Mouse (Mus musculus): ENCODE measurements around the gene Jph3.

Gene Jph3

GRCm38 (mm10) chr8:121730170-121730569 lies 747 bp downstream of the Jph3 start:
- DNase-seq (ENCODE audit: low spot score) = no peak

- DNase-seq (ENCODE audit: low spot score) = no peak
Observed at GRCm38 (mm10) chr8:121730646-121731045, 1.2 kb downstream of the Jph3 start.

- no peak for DNase-seq (ENCODE audit: low spot score)
Observed at GRCm38 (mm10) chr8:121731060-121731459, 1.6 kb downstream of the Jph3 start.

GRCm38 (mm10) chr8:121731471-121732333 lies 2.3 kb downstream of the Jph3 start:
- no peak for DNase-seq (ENCODE audit: low spot score)

GRCm38 (mm10) chr8:121732334-121732665 lies 2.9 kb downstream of the Jph3 start:
- no peak for DNase-seq (ENCODE audit: low spot score)

- no peak for DNase-seq (ENCODE audit: low spot score)
Observed at GRCm38 (mm10) chr8:121734262-121734661, 4.8 kb downstream of the Jph3 start.

GRCm38 (mm10) chr8:121736236-121736635 lies 6.8 kb downstream of the Jph3 start:
- DNase-seq (ENCODE audit: low spot score) = peak; percentile 37

GRCm38 (mm10) chr8:121740721-121741120 lies 11.3 kb downstream of the Jph3 start:
- DNase-seq (ENCODE audit: low spot score) = no peak

- no peak for DNase-seq (ENCODE audit: low spot score)
Observed at GRCm38 (mm10) chr8:121749501-121749900, 20.1 kb downstream of the Jph3 start.

GRCm38 (mm10) chr8:121750512-121750911 lies 21.1 kb downstream of the Jph3 start:
- DNase-seq (ENCODE audit: low spot score) = no peak

GRCm38 (mm10) chr8:121751407-121751806 lies 22.0 kb downstream of the Jph3 start:
- peak; percentile 61 for DNase-seq (ENCODE audit: low spot score)

GRCm38 (mm10) chr8:121758470-121758869 lies 29.0 kb downstream of the Jph3 start:
- no peak for DNase-seq (ENCODE audit: low spot score)

GRCm38 (mm10) chr8:121760484-121760883 lies 31.1 kb downstream of the Jph3 start:
- DNase-seq (ENCODE audit: low spot score) = no peak

- peak; percentile 28 for DNase-seq (ENCODE audit: low spot score)
Observed at GRCm38 (mm10) chr8:121761480-121761879, 32.1 kb downstream of the Jph3 start.

- no peak for DNase-seq (ENCODE audit: low spot score)
Observed at GRCm38 (mm10) chr8:121762999-121763699, 33.7 kb downstream of the Jph3 start.

- DNase-seq (ENCODE audit: low spot score) = no peak
Observed at GRCm38 (mm10) chr8:121763700-121764013, 34.2 kb downstream of the Jph3 start.

- no peak for DNase-seq (ENCODE audit: low spot score)
Observed at GRCm38 (mm10) chr8:121765594-121766138, 36.2 kb downstream of the Jph3 start.

- no peak for DNase-seq (ENCODE audit: low spot score)
Observed at GRCm38 (mm10) chr8:121769095-121769494, 39.7 kb downstream of the Jph3 start.

- DNase-seq (ENCODE audit: low spot score) = no peak
Observed at GRCm38 (mm10) chr8:121769621-121770020, 40.2 kb downstream of the Jph3 start.

- DNase-seq (ENCODE audit: low spot score) = no peak
Observed at GRCm38 (mm10) chr8:121770845-121771752, 41.7 kb downstream of the Jph3 start.

GRCm38 (mm10) chr8:121773876-121774275 lies 44.5 kb downstream of the Jph3 start:
- no peak for DNase-seq (ENCODE audit: low spot score)

GRCm38 (mm10) chr8:121782493-121782892 lies 53.1 kb downstream of the Jph3 start:
- no peak for DNase-seq (ENCODE audit: low spot score)

All from ovary, postnatal 14 days (tissue).